Mouse (Mus musculus) adrenal gland, postnatal 25 days (tissue): ENCODE data around the gene Defa33. TPM values are rescaled to one million over a fixed set of nuclear protein-coding genes. Genes with fewer than 3 reads are reported as not detected.
"Not testable (repeated sequence)": the region's sequence is repeated elsewhere in the genome, so short reads cannot be mapped to it uniquely, and the experiment has no call there.

Source experiments
- DNase-seq: peaks from one replicate; pipeline ENCODE4 v3.0.0; 2021; ENCODE audit warnings: mixed read lengths
- long read RNA-seq: library from polyadenylated mRNA; stranded (forward); transcript quantifications from one replicate; pipeline ENCODE4 v2.0.0, GENCODE M21; 2021
- total RNA-seq: library from RNA; stranded (reverse); gene quantifications from 2 replicates; pipeline ENCODE4 v1.2.3, GENCODE M21; 2021

The Defa33 gene
- total RNA-seq = not detected in 2 replicates
- long read RNA-seq = 0 reads

- DNase-seq = not testable (repeated sequence)
Observed at GRCm38 (mm10) chr8:21391511-21391910, at the start of gene Defa33. Defa33 (plus strand) TSS chr8:21391811.

DNA sequence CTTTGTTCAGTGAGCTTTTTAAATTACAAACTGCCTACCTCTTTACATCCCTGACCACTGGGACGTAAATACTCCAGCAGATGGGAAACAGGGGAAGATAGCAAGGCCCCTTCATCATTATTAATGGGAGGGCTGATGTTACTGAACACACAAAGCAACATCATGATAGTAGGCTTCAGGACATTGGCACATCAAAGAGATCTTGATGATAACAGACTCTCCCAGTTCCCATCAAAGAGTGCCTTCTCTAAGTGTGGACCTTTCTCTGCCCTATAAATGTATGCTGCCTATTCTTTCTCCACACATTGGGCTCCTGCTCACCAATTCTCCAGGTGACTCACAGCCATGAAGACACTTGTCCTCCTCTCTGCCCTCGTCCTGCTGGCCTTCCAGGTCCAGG, 13.4 kb upstream of the Defa33 start, which contains the start of gene Defa2:
Gene Defa2, plus strand, starts transcription at position 301 of the 400 bp plus-strand sequence.
- DNase-seq = not testable (repeated sequence)

- DNase-seq = not testable (repeated sequence)
Observed at GRCm38 (mm10) chr8:21427111-21427510, 35.5 kb downstream of the Defa33 start, which contains the start of gene Defa36. Defa36 (plus strand) TSS chr8:21427411.

Other genes with a start within 250 kb of the Defa33 start
- not detected in 2 replicates for gene Defa22, start 229.5 kb upstream of the Defa33 start, total RNA-seq
- not detected in 2 replicates for gene Defa31, start 200.2 kb upstream of the Defa33 start, total RNA-seq
- not detected in 2 replicates for gene Gm15293, start 190.2 kb upstream of the Defa33 start, total RNA-seq
- gene Gm15292, start 142.1 kb upstream of the Defa33 start, total RNA-seq = not detected in 2 replicates
- gene Defa27, start 76.3 kb upstream of the Defa33 start, total RNA-seq = not detected in 2 replicates
- gene Defa29, start 64.8 kb upstream of the Defa33 start, total RNA-seq = not detected in 2 replicates
- gene Defa2, start 13.3 kb upstream of the Defa33 start, total RNA-seq = not detected in 2 replicates
- gene Defa36, start 35.6 kb downstream of the Defa33 start, total RNA-seq = not detected in 2 replicates
- gene Gm7849, start 64.7 kb downstream of the Defa33 start, total RNA-seq = not detected in 2 replicates
- not detected in 2 replicates for gene Defa20, start 117.4 kb downstream of the Defa33 start, total RNA-seq
- gene Defa32, start 137.2 kb downstream of the Defa33 start, total RNA-seq = not detected in 2 replicates
- gene Defa37, start 173.6 kb downstream of the Defa33 start, total RNA-seq = not detected in 2 replicates
- not detected in 2 replicates for gene Defa28, start 191.2 kb downstream of the Defa33 start, total RNA-seq
- not detected in 2 replicates for gene Gm7861, start 202.7 kb downstream of the Defa33 start, total RNA-seq
- gene Defa26, start 226.4 kb downstream of the Defa33 start, total RNA-seq = not detected in 2 replicates